Mouse (Mus musculus) kidney, postnatal 36 days (tissue): Measurements from ENCODE around the gene Plxnb1.

Source experiments
- DNase-seq, 2 experiments: peaks; one replicate each; pipeline ENCODE4 v3.0.0; 2021 to 2022; ENCODE audit warnings: mixed read lengths in 2 of 2

Plxnb1 gene

DNA sequence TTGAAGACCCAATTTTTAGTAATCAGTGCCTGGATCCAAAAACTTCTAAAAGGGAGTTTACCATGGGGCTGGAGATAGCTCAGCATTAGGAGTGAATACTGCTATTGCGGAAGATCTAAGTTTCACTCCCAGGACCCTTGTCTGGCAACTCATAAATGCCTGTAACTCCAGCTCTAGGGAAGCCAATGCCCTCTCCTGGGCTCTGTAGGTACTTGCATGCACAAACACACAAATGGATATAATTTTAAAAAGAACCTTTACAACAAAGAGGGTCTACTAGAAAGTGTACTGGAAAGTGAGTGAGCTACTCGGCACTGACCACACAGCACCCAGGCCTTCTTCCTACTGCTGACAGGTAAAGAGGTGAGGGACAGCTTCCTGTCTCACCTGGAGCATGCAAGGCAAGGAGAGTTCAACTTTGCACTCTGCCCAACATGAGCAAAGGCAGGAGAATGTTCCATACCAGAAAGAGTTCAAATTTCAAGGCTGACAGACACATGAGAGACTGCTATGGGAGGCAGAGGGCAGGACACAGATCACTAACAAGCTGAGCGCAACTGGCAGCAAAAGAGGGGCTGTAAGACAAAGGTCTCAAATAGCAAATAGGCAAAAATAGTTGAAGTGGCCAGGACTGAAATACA is 27.0 kb upstream of the Plxnb1 start:
- peak in 1 of 2 experiments; percentile 49 for DNase-seq

DNA sequence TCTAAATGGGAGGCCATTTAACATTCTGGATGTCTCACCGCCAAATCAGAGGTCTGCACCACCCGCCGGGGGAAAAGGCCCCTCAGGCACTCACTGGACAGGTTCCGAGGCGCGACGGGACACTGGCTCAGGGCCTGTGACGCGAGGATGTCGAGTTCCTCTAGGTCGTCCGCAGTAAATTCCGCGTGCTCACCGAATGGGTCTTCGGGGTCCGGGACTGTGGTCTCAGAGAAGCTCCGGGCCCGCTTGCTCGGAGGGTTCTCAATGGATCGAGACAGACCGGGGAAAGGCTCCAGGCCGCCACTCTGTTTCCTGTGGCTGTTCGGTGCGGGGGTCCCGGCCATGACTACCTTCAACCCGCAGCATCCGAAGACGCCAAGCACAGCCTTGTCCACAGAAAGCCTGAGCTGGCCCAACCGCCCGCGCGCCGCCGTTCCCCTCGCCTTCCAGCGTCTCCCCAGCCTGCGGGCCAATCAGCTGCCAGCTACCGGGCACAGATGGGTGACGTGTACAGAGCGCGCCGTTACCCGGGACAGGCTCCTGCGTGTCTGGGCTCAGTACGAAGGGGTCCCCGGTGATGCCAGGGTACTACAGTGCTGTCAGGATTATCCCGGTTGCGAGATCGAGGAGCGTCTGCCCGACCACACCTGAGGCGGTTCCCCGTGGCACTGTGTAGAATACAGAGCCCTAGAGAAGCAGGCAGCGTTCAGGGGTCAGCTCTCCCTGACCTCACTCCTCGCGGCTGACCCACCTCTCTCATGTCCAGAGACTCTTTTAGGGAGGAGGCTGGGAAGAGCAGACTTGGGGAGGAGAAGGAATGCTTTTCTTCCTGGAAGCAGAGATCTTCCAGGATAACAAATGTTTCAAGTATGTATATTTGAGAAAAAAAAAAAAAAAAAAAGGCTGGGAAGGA is 21.3 kb upstream of the Plxnb1 start, which contains the start of gene Atrip:
Atrip (minus strand) TSS at position 464 of the 913 bp plus-strand sequence.
- peak; percentile 94 to 96 for DNase-seq

DNA sequence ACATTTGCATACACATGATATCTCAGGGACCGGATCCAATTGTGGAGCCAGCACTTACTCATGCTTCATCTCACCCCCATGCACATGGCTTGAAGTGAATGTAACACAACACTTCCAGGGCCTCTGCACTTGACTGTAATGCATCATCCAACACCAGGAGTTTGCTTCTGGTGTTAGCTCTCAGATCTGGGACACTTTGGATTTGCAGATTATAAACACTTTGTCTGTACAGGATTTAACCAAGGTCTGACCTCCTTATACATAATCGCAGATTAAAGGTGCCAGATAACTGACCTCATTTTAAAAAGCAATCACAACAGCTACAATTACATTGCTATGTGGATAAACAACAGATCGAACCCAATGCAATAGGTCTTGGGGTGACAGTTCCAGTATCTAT is 14.7 kb upstream of the Plxnb1 start:
- no peak for DNase-seq

DNA sequence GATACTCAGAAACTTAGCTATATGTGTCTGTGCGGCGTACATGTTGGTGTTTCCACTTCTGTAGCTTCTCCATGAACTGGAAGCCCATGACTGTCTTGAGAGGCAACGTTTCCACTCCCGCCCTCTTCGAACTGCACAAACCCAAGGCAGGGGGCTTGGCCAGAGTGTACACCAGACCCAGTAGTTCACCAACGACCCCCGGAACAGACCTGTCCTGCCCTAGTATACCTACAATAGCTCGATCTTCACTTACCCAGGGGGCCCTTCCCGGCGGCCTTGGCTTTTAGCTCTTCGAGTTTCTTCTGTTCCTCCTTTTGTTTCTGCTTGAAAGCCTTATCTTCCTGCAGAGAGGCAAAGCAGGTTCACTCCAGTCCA is 13.5 kb upstream of the Plxnb1 start:
- DNase-seq: no peak

DNA sequence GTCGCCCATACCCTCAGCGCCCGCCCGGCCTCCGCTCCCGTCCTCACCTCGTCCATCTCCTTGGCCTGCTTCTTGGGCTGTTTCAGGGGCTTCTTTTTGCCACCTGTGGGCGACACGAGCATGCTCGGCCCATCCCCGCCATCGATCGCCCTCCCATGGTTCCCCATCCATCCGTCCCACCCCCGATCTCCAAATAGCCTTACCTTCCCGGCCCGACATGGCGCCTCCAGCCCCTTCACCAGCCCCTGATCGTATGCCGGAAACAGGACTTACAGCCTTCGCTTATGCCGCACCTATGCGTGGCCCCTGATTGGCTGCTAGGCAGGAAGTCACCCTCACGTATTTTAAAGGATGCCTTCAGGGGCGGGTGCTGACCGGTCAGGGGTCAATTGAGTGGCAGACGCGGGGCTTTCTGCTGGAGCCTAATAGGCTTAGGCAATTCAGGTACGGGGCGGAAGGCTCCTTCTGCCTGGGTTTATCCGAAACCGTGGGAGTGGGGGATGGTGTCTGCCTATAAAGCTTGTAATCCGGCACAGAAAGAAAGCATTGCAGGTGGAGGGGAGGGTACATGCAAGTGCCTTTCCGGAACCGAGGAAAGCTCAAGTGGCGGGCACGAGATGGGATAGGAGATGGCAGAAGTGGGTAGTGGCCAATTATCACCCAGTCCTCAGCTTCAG is 12.9 kb upstream of the Plxnb1 start, which contains the start of the genes Ccdc51 and Tma7:
Ccdc51 (plus strand) TSS at position 370 of the 677 bp plus-strand sequence.
Tma7 (minus strand) TSS at position 464 of the 677 bp plus-strand sequence.
- DNase-seq: peak; percentile 90 to 91

DNA sequence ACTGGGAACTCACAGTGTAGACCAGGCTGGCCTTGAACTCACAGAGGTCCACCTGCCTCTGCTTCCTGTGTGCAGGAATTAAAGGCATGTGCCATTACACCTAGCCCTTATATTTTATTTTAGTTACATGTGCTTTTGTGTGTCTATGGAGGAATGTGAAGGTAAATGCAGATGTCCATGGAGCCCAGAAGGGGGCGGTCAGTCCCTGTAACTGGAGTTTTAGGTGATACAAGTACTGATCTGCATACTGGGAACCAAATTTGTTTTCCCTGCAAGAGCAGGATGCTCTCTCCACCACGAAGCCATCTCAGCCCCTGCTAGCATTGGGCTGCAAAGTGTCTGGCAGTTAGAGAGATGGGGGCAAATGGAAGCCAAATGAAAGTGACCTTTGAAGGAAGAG is 10.3 kb upstream of the Plxnb1 start:
- DNase-seq: peak in 1 of 2 experiments; percentile 58

DNA sequence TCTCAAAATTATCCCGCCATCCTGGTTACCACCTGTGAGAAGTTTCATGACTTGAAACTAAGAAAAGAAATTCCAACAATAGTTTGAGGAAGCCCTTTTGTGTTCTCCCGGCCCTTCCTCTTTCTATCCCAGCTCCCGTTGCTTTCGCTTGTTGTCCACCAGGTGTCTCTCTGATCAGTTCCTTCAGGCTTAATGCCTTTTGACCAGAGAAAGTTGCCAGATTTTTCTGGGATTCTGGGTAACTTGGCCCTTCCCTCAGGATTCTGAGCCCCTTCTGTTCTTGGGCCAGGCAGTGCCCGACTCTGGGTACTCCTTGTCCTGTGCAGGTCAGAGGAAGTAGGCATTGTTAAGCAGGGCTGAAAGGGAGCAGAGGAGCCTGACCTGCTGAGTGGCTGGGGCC is 7.2 kb upstream of the Plxnb1 start:
- DNase-seq: peak; percentile 35 to 51

DNA sequence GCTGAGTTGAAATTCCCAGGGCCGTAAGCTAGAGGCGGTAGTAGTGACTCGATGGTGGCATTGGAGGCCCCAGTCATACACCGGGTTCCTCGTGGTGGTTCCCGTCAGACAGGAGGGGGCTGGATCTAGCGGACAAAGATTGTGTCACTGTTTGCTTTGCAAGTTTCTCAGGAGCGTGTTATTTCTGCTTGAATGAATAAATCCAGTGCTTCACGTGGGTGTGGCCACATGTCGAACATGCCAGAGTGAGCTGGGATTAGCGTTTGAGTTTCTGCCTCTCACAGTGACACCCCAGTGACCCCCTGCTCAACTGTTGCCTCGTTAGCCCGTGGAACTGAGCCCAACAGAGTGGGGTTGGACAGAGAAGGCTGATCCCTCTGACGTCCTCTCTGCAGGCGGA is 4.7 kb upstream of the Plxnb1 start:
- no peak for DNase-seq

DNA sequence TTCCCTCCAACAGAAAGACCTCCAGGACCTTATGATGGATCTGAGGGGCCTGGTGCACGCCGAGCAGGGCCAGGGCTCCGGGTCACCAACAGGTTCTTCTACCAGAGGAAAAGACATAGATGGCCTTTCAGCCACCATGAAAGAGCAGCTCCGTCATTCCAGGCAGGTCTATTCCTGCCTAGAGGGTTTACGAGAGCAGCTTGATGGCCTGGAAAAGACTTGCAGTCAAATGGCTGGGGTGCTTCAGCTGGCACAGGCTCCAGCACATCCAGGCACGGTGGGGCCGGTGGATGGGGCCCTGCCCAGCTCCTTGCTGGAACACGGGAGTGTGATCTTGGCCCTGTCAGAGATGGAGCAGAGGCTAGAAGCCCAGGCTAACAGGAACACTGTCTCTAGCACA is 3.4 kb upstream of the Plxnb1 start:
- no peak for DNase-seq

DNA sequence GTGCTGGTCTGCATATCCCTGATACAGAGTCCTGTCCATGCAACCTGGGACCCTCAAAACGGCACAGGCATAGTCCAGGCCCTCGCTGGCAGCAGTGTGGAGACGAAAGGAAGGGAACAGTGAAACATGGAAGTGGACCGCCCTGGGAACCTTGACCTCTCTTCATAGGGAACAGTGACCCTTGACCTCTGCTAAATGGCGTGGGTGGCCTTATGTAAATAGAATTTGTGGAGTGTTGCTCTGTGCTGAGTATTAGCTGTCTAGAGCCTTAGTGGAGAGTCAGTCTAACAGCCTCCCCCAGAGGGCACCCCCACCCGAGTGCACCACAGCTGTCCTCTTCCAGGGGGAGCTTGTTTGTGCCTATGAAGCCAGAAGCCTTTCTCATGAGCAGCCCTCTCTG is 2.4 kb upstream of the Plxnb1 start:
- DNase-seq: peak; percentile 54 to 56

DNA sequence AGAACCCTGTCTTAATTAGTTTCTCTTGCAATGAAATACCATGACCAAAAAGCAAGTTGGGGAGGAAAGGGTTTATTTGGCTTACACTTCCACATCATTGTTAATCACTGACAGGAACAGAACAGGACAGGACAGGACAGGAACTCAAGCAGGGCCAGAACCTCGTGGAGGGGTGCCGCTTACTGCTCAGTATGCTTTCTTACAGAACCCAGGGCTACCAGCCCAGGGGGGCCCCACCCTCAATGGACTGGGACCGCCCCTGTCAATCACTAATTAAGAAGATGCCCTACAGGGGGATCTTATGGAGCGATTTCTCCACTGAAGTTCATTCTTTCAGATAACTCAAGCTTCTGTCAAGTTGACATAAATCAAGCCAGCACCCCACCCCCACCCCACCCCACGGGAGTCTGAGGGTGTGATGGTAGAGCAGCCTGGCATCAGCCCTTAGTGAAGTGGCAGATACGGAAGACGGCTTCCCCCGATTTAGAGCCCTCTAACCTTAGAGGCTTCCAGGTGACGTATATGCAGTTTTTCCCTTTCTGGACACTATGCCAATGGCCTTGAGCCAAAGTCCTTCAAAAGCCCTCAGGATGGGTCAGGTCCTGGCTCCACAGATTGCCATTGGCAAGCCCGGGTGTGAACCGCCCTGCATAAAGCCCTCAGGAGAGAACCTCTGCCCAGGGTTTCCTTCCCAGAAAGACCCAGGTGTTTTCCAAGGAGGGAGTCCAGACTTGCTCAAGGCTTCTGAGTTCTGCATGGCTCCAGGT is 1.2 kb upstream of the Plxnb1 start:
- peak; percentile 75 to 77 for DNase-seq

DNA sequence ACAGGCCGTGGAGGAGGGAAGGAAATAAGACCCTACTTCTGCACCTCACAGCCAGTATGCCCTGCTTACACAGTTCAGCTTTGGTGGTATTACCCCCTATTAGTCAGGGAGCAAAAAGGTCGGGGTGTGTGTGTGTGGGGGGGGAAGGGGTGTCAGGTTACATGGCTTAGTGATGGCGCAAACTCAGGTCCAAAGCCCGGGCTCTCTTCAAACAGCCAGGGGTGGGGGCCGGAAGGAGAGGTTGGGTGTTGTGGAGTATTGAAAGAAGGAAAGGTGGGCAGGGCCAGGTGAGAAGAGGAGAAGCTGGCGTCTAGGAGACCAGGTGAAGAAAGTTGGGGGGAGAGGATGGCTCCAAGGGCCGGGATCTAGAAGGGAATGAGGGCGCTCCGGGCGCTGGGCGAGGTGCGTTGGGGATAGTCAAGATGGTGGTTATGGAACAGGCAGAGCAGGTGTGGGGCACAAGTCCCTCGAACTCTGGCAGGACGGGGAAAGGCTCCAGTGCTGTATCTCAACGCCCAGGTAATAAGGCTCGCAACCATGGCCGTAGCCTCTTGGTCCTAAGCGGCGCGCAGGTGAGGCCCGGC is 544 bp upstream of the Plxnb1 start:
- peak; percentile 44 to 65 for DNase-seq

DNA sequence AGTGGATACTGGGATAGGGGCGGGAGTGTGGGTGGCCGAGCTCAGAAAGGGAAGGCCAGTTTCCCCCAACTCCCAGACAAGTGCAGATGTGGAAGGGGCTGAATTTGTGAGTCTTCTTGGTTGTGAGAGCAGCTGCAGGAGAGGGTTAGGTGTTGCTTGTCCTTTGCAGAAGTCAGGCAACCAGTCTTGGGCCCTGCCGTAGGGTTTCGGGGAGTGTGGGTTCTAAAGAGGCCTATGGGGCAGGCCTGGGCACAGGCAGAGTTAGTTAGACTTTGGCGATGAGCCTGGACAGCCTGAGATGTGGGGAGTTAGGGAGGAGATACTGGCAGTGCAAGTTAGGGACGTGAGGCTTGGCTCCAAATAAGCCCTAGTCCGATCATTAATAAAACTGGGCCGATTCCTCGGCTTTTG is 1.1 kb downstream of the Plxnb1 start:
- DNase-seq: no peak

DNA sequence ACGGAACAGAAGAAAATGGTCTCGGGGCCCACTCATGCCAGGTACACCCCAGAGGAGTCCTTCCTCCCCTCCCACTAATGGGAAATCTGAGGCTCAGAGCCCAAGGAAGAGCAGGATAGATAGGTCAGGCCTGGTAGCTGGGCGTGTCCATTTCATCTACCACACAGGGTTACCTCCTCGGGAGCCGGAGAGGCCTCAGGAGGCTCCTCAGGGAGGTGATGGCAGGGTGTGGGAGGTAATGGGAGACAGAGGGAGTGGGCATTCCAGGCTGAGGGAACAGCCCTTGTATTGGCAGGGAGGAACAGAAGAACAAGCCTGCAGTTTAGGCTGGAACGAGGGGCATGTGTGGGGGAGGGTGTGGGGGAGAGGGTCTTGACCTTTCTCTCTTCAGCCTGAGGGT is 1.7 kb downstream of the Plxnb1 start:
- no peak for DNase-seq

DNA sequence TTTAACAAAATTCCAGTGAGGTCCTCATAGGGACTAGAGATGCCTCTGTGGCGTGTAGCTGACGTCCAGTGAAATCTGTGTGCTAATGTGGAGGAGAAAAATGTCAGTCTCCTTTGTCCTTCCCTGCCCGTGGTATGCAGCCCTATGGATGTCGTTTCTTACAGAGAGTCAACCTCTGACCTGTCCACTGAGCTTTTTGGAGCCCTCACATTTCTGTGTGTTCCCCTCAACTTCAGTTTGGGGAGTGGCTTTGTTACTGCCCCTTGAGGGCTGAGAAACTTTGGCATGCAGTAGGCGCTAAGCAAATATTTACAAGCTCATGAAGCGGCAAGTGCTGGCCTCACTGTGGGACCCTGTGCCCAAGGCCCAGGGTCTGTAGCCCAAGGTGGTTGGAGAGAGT is 2.1 kb downstream of the Plxnb1 start:
- DNase-seq: no peak

DNA sequence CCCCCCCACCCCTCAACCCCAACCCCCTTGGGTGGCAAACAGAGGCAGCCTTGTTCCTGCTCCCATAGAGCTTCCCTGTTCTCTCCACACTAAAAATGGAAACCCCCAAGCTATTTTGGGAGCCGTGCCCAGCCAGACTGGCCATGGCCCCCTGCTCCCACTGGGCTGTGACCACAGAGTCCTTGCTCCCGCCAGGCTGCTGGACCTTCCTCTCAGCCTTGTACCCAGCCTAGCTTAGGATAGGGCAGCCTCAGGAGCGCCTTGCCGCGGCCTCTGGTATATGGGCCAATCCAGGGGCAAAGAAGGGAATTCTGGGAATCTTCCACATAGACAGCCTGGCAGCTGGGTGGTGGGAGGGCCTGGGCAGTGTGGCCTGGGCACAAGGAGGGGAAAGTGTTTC is 2.6 kb downstream of the Plxnb1 start:
- peak; percentile 42 to 48 for DNase-seq

DNA sequence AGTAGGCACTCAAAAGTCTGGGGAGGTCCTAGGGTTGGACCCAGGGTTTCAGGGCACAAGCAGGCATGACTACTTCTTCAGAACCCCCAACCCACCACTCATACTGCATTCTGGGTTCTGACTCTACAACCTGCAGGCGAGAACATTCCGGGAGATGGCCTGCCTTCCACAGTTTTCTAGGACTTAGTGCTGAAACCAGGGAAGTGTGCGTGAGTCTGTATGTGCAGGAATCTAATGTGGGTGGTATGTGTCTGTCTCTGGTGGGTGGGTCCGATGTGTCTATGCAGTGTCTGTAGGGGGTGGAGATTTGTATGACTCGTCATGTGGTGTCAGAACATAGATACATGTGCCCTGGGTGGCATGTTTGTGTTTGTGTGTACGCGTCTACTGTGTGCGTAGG is 3.2 kb downstream of the Plxnb1 start:
- DNase-seq: no peak

DNA sequence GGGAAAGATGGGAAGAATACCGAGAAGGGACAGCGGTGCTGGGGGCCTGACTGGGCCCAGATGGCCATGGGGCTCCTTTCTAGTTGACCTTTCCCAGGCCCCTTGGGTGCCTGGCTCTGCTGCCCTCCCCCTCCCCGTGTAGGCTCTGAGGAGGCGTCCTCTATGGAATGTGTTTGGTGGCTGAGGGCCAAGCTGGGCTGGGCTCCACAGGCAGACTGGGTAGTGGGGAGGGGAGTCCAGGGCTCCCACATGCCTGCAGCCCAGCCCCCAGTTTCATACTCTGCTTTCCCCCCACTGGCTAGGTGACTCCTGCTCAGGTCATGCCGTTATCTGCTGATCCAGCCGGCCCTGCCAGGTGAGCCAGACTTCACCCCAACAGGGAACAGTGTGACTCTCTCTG is 3.8 kb downstream of the Plxnb1 start:
- DNase-seq: peak; percentile 83 to 85

DNA sequence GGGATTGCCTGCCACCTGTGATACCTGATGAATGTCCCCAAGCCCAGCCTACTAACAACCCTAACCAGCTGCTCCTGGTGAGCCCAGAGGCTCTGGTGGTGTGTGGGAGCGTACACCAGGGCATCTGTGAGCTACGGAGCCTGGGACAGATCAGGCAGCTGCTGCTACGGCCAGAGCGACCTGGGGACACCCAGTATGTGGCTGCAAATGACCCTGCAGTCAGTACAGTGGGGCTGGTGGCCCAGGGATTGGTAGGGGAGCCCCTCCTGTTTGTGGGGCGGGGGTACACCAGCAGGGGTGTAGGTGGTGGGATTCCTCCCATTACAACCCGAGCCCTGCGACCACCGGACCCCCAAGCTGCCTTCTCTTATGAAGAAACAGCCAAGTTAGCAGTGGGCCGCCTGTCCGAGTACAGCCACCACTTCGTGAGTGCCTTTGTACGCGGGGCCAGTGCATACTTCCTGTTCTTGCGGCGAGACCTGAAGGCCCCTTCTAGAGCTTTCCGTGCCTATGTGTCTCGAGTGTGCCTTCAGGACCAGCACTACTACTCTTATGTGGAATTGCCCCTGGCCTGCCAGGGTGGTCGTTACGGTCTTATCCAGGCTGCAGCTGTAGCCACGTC is 5.2 kb downstream of the Plxnb1 start:
- DNase-seq: no peak

DNA sequence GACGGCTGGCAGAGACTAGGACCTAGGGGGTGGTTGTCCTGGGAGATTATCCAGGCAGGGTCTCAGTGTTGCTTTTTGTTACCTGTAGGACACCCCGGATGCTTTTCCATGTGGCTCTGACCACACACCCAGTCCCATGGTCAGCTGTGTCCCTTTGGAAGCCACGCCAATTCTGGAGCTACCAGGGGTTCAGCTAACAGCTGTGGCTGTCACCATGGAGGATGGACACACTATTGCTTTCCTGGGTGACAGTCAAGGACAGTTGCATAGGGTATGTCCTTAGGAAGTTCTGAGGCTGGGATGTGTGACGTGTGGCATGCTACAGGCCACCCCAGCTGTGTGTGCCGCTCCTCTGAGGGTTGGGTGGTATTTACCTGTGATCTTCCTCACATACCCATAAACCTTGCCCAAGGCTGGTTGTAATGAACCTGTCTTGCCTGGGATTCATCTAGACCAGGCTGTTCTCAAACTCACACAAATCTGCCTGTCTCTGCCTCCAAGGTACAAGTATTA is 6.8 kb downstream of the Plxnb1 start:
- DNase-seq: no peak

DNA sequence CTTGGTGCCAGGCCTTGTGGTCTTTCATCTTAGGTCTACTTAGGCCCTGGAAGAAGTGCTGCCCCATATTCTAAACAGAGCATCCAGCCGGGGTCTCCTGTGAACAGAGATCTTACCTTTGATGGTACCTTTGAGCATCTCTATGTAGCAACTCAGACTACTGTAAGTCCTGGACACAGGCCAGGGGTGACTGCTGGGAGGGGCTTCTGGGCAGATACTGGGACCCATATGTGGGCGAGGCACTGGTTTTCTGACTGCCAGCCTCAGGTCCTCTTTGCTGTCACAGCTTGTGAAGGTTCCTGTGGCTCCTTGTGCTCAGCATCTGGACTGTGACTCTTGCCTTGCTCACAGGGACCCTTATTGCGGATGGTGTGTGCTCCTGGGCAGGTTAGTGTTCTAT is 7.4 kb downstream of the Plxnb1 start:
- no peak for DNase-seq

DNA sequence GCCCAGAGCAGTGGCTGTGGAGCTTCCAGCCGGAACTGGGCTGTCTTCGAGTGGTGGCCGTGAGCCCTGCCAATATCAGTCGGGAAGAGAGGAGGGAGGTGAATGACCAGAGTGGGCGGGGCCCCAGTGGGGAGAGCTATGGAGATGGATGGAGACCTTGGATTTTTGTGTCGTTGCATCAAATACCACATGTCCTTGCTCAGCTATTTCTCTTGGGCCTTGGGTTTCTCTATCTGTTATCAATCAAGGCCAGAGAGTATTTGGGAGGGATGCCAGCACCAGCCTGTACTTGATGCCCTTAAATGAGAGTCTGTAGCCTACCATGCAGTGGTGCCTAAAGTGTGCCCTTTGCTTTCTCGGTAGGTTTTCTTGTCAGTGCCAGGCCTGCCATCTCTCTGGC is 8.1 kb downstream of the Plxnb1 start:
- no peak for DNase-seq
